9 mouse cellular contexts compared by ENCODE assay signal in genomic region chr2:35559551-35559835, GRCm38 (mm10). TPM values are rescaled to one million over a fixed set of nuclear protein-coding genes. Genes with fewer than 3 reads are reported as not detected.
DNase-seq lines count a peak whose midpoint lies in the region; ATAC-seq lines count a peak whose summit lies in the region.
"Had no signal": no experiment of that assay in that cellular context is flagged by ENCODE, and none has a peak within 500 bp of the region (broad histone marks: within the 10 kb centered on the region; RNA-seq: fewer than 3 reads in every experiment).

No protein-coding gene starts in this region.

- peak overlapping the region; percentile 34; the same call in 1 of the 2 replicates for H3K4me2 ChIP-seq in limb, embryonic 11.5 days (ENCODE audit: low read depth, severe bottlenecking)
- no peak overlapping the region for H3K4me2 ChIP-seq in midbrain, embryonic 13.5 days (replicated peaks)

- DNase-seq in kidney, postnatal 10 days = peak; percentile 47
- DNase-seq in kidney, postnatal 14 days = no peak
- DNase-seq in cerebellum, adult 18-20 months = peak; percentile 69 to 71
- DNase-seq in gastrocnemius, postnatal 25 days = peak; percentile 50
- no peak for DNase-seq in limb, embryonic 11.5 days (ENCODE audit: low spot score)
- no peak for DNase-seq in urinary bladder, adult 18-20 months (ENCODE audit: low spot score in 2 of 2)
- no peak for DNase-seq in right cerebral cortex, adult 18-20 months
- DNase-seq: thymus, adult 2 months had no signal

- H3K4me1 ChIP-seq in limb, embryonic 11.5 days (ENCODE audit: control insufficient read depth, insufficient read depth, low read length) = peaks cover 40% of the 10 kb centered on the region
- H3K4me1 ChIP-seq in midbrain, embryonic 13.5 days (replicated peaks) = peaks cover 13% of the 10 kb centered on the region; the same call in 1 of the 2 replicates

- H3K9me3 ChIP-seq in limb, embryonic 11.5 days (ENCODE audit: control insufficient read depth, low read length) = no peaks in the 10 kb centered on the region
- H3K9me3 ChIP-seq in midbrain, embryonic 13.5 days = no peaks in the 10 kb centered on the region

- no peak overlapping the region for H3K4me3 ChIP-seq in limb, embryonic 11.5 days (ENCODE audit: low read depth, low read length)
- no peak overlapping the region for H3K4me3 ChIP-seq in midbrain, embryonic 13.5 days (replicated peaks)

- H3K36me3 ChIP-seq in limb, embryonic 11.5 days (ENCODE audit: control insufficient read depth, insufficient read depth, low read length) = no peaks in the 10 kb centered on the region
- H3K36me3 ChIP-seq in midbrain, embryonic 13.5 days = no peaks in the 10 kb centered on the region

- no peaks in the 10 kb centered on the region for H3K27me3 ChIP-seq in limb, embryonic 11.5 days (ENCODE audit: control insufficient read depth, insufficient read depth, low read length)
- no peaks in the 10 kb centered on the region for H3K27me3 ChIP-seq in midbrain, embryonic 13.5 days

- no peak for ATAC-seq in limb, embryonic 11.5 days (ENCODE audit: insufficient number of reproducible peaks, low FRiP score, low TSS enrichment, low read depth)
- no peak for ATAC-seq in midbrain, embryonic 13.5 days

- 39% methylated on average over 2 of the region's 2 CpGs for WGBS in limb, embryonic 11.5 days
- WGBS in midbrain, embryonic 13.5 days = 58% methylated on average over 2 of the region's 2 CpGs

- H3K27ac ChIP-seq in limb, embryonic 11.5 days (replicated peaks; ENCODE audit: low read depth, low read length) = peak overlapping the region; percentile 94; the same call in 1 of the 2 replicates
- H3K27ac ChIP-seq in midbrain, embryonic 13.5 days = no peak overlapping the region

- no peak overlapping the region for H3K9ac ChIP-seq in limb, embryonic 11.5 days (ENCODE audit: low read length)
- no peak overlapping the region for H3K9ac ChIP-seq in midbrain, embryonic 13.5 days (replicated peaks)

RNA-seq across cellular contexts. Expression of gene Dab2ip, which starts 1.4 kb away (rescaled TPM):
- total RNA-seq in gastrocnemius, postnatal 25 days (2021) = 10 to 100 TPM; 40.1 to 40.7 TPM
- polyA plus RNA-seq in limb, embryonic 11.5 days (2014; fragmentation: Nextera tagmentation; extraction: Ambion mirVana) = 53.9 and 56.4 TPM in 2 replicates
- polyA plus RNA-seq in midbrain, embryonic 13.5 days (2015; fragmentation: Nextera tagmentation; extraction: Ambion mirVana) = 36.2 and 36.3 TPM in 2 replicates

Comparison
In these comparisons a context has a peak if more than half of its experiments do, and no peak if none do; other contexts are left out.
1. DNase-seq: peak in kidney, postnatal 10 days (single experiment), cerebellum, adult 18-20 months (2 of 2) and gastrocnemius, postnatal 25 days (single experiment); none in kidney, postnatal 14 days (single experiment), limb, embryonic 11.5 days (single experiment), urinary bladder, adult 18-20 months (0 of 2) and right cerebral cortex, adult 18-20 months (single experiment).